Mouse (Mus musculus) liver, embryonic 14.5 days (tissue): Measurements from ENCODE around the gene Plpp3.

ENCODE experiments used
- CTCF ChIP-seq: IDR thresholded peaks from 2 replicates; pipeline ENCODE4 v1.5.1; 2016; ENCODE audit warnings: antibody characterized with exemption, low read depth, control low read depth
- EP300 ChIP-seq: IDR thresholded peaks from 2 replicates; pipeline ENCODE4 v1.6.1; 2016; ENCODE audit warnings: antibody characterized with exemption, low read depth

DNA sequence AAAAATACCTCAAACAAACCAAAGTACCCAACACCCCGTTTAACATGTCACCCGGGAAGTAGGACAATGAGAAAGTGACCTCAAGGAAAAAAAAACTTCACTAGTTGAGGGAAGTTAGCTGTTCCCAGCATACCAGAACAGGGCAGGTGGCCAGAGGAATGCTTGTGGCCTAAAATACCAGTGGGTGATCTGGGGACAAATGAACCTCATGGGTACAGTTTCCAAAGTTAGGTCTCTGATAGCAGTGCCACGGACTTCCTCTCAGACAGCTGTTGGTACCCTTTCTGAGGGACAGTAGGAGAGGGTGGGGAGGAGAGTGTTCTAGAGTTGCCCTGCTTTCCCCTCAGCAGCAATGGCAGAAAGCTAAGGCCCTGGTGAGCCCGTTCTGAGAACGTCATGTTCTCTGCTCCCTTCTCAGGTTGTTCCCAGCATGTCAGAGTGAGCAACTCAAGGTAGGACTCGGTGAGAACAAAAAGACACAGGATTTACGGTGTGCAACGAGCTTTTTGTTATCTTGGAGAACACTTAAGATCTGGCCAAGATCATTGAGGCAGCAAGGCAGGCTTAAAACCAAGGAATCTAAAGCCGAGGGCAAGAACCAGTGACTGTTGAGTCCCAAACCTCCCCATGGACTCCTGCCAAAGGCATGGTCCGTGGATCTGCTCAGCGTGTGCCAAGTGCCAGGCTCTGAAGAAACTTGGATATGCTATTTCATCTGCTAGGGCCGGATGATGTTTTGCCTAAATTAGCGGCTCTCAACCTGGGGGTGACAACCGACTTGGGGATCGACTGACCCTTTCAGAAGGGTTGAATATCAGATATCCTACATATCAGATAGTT lies 121.6 kb downstream of the Plpp3 start:
- TF ChIP-seq CTCF (no peak), EP300 (no peak)
